Mouse (Mus musculus): ENCODE measurements around the gene Chd3.
"Not testable (repeated sequence)": the region's sequence is repeated elsewhere in the genome, so short reads cannot be mapped to it uniquely, and the experiment has no call there.

The Chd3 gene

DNA sequence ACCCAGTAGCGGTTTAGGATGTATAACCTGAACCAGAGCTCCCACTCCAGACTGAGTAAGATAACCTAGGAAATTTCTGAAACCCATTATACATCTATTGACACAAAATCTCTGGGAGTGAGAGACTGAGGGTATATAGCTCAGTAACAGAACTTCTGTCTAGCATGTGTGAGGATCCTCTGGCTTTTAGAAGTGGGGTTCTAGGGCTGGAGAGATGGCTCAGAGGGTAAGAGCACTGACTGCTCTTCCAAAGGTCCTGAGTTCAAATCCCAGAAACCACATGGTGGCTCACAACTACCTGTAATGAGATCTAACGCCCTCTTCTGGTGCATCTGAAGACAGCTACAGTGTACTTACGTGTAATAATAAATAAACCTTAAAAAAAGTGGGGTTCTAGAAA lies 51.2 kb downstream of the Chd3 start:
- not testable (repeated sequence) for DNase-seq

DNA sequence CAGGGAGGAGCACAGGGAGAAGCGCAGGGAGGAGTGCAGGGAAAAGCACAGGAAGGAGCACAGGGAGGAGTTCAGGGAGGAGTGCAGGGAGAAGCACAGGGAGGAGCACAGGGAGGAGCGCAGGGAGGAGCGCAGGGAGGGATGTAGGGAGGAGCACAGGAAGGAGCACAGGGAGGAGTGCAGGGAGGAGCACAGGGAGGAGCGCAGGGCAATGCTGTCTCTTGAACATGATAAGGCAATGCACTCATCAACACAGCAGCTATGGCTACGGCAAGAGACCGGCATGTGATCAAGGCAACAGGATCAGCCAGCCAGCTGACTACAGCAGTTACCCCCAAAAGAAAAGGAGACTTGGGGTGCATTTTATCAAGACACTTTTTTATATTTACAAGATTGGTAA lies 52.8 kb downstream of the Chd3 start:
- DNase-seq: no peak

DNA sequence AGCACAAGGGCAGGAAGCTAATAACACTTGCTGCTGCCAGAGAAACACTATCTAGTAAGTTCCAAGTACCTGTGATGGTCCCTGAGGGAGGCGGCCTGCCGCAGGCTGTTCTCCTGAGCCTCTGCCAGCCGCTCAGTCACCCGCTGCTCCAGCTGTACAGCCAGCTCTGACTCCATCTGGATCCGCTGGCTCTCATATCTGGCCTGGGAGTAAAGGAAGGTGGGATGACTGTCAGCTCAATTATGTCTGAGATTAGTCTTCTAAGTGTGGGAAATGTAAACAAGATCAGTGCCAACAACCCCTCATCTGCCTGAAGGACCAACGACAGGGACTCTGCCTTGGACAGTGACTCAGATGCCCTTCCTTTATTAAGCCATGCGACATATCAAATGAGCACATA lies 57.9 kb downstream of the Chd3 start:
- no peak for DNase-seq

DNA sequence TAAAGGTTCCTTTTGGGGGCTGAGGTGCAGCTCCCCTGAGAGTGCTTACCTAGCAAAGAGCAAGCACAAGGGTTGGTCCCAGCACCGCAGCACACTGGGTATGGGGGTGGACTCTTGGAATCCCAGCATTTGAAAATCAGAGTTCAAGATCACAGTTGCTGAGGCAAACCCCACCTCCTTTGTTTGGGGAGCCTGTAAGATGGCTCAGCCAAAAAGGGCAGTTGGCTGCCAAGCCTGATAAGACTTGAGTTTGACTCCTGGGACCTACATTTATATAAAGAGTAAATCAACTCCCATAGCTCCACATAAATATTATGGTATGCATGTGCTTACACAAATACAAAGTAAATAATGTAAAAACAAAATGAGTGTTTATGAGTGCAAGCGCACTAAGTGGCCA lies 63.2 kb downstream of the Chd3 start:
- DNase-seq: no peak

DNA sequence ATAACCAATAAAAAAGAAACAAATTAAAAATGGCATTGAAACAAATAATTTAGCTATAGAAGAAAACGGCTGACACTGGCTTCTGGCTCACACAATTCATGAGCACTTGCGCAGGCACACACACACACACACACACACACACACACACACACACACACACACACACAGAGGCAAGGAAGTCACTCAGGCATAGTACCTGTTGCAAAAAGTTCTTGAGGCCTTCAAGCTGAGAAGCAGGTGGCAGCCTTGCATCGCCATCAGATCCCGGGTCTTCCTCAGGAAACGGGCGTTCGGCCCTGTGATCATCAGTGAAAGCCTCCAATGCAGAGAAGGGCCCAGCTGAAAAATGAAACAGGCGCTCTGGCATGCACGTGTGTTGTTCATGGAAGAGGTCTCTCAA lies 63.9 kb downstream of the Chd3 start:
- no peak for DNase-seq

DNA sequence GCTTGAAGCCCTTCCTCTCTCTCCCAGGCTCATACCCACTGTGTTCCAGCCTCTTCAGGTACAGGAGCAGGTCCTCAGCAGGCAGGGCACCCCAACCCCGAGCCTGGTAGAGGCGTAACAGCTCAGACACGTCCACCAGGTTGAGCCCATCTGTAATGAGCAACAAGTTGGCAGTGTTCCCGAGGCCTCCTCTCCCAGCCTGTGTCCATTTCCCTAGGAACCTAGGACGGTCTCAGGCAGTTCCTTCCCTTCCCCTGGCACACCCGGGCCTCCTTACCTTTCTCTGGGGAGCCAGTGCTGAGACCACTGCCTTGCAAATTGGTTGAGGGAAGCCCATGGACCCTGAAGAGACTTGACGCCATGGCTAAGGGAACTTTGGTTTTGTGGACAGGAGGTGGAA lies 66.4 kb downstream of the Chd3 start:
- no peak for DNase-seq

DNA sequence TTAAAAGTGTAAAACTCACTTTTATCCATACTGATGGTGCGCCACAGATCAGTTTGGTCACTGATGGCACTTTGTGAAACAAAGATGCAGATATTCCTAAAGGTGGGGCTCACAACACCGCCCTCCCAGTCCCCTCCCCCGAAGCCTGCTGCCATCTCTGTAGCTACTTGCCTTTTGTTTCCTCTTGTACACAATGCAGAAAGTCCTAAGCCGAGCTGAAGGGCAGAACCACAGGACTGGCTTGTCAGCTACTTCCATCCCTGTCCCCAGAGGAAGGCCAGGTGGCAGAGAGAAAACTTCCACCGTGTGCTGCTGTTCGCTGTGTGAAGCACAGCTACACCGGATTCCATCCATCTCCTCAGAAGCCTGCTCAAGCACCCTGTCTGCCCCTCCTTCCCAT lies 71.0 kb downstream of the Chd3 start:
- no peak for DNase-seq

DNA sequence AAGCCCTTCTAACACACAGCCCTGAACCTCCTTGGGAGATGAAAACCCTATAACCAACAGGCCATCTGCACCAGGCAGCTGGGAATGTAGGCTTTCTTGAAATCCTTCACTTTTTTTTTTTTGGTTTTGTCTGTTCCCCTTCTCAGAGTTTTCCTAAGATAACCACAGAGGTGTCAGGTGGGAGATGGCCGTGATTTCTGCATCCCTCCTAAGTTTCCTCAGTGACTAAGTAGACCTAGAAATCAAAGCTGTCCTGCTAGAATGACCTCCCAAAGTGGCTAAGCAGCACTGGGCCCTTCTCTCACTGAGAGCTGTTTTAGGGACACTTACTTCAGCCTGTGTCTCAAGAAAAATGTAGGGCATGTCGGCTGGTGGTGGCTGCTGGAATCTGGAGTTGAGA lies 71.4 kb downstream of the Chd3 start:
- no peak for DNase-seq

DNA sequence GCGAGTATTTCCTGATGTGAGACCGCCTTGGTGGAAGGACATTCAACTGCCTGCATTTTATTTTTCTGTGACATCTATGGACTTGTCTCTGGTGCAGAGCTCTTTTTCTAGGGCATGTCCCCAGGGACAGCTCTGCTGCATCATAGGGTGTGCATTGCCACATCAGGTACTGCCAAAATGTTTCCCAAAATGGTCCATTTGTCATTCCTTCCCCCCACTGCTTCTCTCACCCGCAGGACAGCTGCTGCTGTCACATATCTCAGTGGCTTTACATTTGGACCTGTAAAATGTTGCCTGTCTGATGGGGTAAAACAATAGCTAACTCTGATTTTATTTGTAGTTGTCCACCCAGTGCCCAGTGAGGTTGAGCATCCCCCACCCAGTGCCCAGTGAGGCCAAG lies 73.9 kb downstream of the Chd3 start:
- DNase-seq: no peak
